Mouse (Mus musculus) layer of hippocampus, adult 18-20 months (tissue): ENCODE results near the gene Sidt2. TPM values are rescaled to one million over a fixed set of nuclear protein-coding genes. Genes with fewer than 3 reads are reported as not detected.

Experiments used
- DNase-seq, 2 experiments: peaks; one replicate each; pipeline ENCODE4 v3.0.0; 2022; ENCODE audit warnings: low spot score in 2 of 2
- total RNA-seq, 2 experiments: library from RNA; stranded (reverse); gene quantifications; 2 replicates each; pipeline ENCODE4 v1.2.3; 2021

Sidt2 gene
- total RNA-seq, 2 experiments from 2014 or later, result 69.1 to 76.4 TPM

DNA sequence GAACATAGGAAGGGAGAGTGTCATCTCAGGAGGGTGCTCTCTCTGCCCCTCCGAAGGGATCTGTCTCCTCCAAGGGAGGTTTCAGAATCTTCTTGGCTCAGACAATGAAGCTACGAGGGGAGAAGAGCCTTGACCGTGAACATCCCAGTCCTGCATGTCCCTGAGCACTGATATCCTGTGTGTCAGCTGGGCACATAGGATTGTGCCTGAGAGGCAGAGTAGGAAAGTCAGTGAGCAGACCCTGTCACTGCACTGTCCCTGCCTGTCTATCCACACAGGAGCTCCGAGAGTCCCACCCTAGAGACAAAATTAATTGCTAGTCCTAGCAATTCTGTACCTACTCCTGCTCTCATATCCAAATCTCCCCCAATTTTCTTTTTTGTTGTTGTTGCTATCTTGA lies 3.0 kb downstream of the Sidt2 start:
- no peak for DNase-seq

DNA sequence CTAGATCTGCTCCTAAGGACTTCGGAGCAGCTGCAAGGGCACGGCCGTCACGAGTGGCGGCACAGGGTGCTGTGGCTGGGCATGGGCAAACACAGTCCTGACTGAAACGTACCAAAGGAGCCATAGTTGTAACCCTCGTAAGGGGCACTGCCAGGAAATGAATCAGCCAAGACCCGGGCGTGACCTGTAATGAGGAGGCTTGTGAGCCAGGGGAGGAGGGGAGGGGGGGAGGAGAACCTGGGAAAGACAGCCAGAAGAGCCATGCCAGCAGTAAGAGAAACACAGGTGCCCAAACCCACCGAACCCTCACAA lies 8.2 kb downstream of the Sidt2 start:
- DNase-seq, result no peak

DNA sequence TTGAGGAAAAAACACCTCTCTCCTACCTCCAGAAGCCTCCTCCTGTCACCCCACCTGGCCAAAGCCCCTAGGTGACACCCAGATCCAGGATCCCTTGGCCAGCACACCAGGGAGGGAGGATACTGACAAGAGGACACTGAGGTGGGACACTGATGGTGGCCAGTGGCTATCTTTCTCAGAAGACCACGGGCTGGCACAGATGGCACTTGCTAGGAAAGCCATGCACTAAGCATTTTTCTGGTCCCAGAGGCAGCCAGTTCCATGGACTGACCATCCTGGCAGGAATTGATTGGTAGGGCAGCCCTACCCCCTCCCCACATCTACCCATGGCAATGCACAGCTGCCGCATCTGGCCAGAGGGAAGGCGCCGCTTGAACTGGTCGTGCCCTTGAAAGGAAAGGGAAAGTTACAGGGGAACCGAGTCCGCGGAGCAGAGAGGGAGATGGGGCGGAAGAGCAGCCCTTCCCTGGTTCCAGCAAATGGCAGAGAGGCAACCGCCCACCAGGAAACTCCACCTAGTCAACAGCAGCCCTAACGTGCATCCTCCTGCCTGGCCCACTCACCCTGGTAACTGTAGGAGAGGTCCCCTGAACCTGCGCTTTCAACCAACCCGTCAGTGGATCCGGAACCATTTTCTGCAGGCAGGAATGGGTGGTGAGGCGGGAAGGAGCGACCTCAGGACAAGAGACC lies 8.7 kb downstream of the Sidt2 start:
- DNase-seq, result no peak

DNA sequence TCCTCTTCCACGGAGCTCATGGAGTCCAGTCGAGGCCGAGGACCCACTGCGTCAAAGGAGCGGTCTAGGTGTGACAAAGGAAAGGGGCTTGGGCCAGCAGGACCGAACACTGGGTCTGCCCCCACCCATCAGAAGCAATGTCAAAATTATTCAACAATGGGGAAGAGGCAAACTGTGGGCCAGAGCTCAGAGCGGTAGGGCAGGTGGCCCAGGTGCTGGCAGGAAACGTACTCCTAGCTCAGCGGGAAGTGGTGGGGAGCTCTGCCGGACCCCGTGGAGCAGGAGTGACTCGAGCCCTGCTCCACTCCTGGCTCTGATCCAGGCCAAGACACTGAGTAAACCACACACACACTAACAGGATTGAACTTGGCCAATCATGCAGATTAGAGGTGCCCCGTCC lies 9.3 kb downstream of the Sidt2 start:
- no peak for DNase-seq

DNA sequence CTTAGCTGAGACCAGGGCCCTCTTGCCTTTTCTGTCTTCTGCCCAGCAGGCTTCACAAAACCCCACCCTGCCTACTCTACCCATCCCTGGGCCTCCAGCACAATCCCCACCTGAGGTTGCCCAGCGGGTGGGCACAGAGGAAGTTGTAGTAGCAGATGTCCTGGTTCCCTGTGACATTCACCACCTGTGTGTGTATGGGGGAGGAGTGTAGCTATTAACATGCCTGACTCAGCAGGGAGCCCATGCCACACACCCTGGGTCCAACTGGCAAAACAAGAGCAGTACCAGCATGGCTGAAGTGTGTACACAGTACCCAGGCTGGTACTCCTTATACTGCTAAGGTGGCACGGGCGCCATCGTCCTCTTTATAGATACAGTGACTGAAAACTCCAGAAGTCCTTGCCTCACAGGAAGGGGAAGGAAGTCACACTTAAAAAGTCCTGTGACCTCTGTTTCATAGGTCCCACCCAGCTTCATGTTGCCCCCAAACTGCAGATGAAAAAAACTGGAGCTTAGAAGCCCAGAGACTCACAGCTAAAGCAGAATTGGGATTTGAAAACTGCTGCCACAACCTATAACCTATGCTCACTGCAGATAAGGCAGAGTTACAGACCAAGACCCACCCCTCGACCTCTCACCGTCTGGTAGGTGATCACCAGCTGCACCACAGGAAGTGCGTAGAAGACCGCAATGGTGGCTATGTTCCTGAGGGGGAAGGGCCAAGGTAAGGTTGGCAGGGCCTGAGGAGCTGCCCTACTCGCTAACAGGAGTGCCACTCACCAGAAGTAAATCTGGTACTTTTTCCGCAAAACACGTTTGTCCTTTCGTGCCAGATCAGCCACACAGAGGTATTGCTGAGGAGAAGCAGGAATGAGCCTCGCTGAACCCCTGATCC lies 10.3 kb downstream of the Sidt2 start:
- no peak for DNase-seq

DNA sequence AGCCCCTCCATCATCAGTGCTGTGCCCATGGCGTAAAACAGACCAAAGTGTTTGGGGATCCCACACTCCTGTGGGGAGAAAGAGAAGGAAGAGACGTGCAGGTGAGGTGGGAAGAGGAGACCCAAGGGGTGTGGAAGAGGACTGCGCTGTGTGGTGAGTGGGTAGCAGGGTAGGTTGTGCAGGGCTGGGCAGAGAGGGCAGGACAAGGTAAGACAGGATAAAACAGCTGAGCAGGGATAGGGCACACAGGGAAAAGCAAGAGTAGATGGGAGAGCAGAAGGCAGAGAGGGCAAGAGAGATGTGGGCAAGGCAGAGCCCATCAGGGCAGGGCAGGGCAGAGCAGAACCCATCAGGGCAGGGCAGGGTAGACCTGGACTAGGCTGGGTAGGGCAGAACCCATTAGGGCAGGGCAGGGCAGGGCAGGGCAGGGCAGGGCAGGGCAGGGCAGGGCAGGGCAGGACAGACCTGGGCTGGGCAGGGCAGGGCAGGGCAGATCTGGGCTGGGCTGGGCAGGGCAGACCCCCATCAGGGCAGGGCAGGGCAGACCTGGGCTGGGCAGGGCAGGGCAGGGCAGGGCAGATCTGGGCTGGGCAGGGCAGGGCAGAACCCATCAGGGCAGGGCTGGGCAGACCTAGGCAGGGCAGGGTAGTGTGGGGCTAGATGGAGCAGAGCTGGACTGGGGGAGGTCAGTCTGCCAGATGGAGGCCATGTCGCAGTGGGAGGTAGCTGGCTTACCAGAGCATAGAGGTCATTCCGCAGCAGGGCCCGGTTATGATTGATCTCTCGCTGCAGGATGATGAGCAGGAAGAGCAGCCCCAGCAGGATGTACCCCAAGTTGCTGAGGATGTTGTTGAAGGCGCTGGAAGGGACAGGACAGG lies 11.2 kb downstream of the Sidt2 start:
- no peak for DNase-seq

DNA sequence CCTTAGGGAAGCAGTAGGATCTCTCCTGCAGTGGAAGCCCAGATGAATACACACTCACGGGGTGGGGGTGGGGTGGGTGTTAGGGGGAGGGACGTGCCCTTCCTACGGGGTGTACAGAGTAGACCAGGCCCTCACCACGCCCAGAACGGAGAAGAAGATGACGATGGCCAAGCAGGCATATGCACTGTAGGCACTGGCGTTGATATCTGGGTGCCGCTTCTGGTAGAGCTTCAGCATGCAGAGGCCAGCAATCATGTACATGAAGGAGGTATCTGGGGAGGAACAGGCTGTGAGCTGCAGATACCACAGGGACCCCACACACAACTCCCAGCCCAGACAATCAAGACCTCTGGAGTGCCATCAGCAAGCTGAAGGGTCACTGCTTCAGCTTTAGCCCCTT lies 12.1 kb downstream of the Sidt2 start:
- no peak for DNase-seq

DNA sequence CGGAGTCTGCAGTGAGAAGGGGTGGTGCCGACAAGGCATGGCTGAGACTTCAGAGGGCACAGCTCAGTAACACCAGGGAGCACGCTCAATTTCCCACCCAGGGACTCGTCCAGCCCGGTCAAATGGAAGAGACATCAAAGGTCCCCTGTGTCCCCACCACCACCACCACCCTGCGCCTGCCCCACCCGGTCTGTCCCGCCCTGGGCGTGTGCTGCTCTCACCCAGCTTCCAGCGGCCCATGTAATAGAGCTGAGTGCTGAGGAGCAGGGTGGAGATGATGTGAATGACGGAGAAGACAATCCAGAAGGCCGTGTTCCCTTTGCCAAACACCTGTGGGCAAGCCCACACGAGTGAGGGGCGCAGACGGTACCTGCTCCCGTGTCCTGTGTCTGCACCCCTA lies 12.6 kb downstream of the Sidt2 start:
- DNase-seq, result no peak

DNA sequence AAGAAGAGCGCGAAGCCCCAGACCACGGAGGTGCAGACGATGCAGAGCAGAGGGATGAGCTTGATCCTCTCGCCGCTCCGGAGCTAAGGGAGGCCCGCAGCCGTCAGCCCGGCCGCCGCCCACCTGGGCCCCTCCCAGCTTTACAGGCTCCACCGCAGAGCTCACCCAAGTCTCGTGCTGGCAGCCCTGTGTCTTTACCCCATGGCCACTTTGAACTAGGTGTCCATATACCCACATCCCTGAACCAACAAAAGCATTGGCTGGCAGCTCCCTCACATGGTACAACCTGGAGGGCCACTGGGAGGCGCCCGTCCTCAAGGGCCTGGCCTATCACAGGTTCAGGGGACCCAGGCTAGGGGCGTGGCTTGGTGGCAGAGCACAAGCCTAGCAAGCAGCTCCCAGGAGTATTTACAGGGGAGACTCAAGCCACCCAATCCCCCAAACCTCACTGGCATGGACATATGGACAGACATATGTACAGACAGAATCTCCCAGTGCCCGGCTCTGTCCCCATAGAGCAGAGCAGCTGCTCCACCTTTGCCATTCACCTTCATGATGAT lies 13.6 kb downstream of the Sidt2 start:
- no peak for DNase-seq

DNA sequence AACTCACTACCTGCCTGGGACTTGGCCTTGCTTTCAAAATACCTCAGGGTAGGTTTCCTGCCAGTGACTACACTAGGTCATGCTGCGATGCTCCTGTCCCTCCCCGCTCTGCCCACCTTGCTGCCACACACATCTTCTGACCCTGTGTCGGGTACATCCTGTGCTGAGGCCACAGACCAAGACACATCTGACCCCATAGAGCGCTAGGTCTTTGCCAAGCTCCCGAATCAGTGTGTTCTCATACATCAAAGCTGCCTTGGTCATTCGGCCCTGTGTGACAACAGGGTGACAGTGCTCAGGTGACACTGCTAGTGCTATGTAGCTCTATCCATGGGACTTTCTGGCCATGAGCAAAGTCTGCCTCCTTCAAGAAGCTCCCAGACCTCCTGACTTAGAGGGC lies 15.3 kb downstream of the Sidt2 start:
- no peak for DNase-seq

DNA sequence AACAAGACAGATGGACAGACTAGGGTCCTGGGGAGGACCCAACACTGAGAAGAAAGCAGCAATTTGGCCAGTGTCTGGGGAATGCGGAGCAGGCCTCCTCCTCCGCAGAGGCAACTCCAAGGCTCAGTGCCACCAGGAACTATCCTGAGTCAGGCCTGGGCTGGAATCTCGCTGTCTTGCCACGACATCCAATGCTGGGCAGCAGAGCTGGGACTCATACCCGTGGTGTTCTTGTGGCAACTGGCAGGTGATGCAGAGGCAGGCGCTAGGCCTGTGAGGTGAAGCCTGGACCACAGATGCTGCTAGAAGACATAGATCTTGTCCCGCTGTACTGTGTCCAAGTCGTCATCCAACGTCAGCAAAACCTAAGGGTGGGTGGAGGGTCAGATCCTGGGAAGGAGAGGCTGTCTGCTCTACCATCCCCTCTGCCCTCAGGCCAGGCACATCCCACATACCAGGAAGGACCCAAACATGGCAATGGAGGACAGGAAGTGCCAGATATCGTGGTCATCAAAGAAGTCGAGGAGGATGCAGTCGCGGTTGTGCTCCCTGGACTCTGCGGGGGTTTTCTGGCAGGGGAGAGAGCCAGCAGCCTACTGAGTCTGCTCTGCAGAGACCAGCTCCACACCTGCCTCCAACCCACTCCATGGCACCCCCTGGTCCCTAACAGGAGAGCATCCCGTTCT lies 16.0 kb downstream of the Sidt2 start:
- DNase-seq, result no peak

DNA sequence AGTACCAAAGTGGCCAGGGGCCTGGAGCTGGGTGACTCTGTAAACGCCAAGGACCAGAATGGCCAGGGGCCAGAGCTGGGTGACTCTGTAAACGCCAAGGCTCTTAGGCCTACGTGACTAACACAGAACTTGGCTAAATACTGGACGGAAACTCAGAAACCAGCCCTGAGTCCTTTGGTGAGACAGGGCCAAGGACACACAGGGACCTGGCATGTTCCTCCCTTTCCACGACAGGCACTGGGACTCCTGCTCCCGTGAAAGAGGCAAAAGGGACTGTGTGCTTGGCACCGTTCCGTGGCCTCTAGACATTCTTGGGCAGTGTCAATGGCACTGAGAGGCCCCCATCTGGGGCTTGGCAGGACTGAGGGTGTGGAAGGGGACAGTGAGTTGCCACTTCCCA lies 17.0 kb downstream of the Sidt2 start:
- no peak for DNase-seq

DNA sequence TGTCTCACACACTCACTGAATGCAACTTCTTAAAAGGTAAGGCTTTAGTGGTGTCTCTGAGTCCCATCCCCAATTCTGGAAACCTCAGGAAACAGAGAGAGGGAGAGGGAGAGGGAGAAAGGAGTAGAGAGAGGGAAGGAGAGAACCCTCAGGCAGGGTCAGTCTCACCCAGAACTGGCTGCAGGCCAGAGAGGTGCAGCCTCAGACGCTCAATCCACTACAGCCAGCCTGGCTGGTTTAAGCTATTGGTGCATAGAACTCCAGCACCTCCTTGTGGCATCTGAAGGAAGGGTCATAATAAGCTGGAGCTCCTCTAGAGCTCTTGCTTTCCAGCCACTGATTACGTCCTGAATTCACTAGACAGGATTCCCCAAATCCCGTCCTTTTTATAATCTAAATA lies 18.2 kb downstream of the Sidt2 start:
- DNase-seq, result peak in 1 of 2 experiments; percentile 62

DNA sequence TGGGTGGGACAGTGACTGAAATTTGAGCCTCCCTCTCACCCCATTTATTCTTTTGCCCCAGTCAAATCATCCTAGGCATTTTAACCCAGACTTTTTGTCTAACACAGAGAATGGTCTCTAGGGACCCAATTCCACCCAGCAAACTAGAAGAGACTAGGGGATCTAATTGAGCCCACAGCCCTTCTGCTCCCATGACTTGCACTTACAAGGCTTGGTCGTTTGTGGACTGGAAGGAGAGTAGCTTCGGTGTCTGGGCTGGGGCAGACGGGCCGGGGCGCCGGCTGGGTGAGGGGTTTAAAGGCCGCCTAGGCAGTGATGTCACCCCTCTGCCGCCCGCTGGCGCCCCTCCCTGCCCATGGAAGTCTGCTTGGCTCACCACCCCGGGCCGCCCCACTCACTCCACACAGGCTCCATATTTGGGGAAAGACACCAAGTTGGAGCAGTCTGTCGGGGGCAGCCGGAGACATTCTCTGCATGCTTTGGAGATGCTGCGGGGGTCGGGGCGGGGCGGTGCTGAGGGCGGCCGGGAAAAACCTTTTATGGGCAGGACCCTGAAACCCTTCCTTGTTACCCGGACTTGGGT lies 19.3 kb downstream of the Sidt2 start, which contains the start of gene Tagln:
Gene Tagln, minus strand, starts transcription at position 431 of the 583 bp plus-strand sequence.
- no peak for DNase-seq

DNA sequence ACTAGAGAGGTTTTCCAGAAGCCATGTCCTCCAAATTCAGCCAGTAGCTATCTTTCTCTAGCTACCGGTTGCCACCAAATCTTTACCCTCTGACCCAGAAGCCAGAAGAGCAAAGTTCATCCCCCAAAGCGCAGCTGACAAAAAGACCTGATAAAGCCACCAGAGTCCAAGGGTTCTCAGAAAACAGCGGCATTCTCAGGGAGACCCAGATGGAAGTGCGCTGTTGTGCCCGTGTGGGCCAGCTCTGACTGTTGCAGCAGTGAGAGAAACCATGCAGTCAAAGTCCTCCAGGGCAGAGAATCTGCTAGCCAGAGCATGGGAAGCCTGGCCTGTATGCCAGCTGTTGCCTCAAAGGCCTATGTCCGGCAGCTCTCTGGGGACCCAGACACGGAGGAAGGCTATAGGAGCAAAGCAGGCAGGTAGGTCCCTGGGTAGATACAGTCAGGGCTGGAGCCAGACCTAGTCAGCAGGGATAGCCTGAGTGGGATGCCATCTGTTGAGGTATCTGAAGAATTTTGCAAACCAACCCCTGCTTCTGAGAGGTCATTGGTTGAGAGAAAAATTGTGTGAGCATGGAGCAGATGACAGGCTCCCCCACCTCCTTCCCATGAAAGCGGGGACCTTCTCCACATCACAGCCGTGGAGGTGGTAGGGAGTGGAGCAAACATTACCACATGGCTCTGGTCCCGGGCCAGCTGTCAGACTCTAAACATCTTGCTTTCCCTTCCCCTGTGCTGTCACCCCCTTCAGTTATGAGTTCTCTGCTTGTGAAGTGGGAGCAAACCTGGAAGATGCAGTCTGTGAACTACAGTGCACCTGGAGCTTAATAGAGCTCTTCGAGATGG lies 22.3 kb downstream of the Sidt2 start:
- DNase-seq, result peak; percentile 54 to 63

DNA sequence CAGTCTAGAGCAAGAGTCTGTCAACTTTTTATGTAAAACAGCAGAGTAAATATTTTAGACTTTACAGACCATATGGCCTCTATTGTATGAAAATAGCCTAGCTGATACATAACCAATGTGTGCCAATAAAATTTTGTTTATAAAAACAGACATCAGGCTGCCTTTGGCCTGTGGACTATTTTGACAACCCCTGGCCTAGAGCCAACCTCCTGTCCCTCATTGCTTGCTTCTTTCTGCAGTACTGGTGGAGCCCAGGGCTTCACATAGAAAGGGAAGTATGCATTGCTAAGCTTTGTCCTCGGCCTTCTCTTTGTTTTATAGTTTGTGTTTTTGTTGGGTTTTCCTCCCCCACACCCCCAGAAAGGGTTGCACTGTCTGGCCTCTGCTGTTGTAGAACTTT lies 23.1 kb downstream of the Sidt2 start:
- no peak for DNase-seq

DNA sequence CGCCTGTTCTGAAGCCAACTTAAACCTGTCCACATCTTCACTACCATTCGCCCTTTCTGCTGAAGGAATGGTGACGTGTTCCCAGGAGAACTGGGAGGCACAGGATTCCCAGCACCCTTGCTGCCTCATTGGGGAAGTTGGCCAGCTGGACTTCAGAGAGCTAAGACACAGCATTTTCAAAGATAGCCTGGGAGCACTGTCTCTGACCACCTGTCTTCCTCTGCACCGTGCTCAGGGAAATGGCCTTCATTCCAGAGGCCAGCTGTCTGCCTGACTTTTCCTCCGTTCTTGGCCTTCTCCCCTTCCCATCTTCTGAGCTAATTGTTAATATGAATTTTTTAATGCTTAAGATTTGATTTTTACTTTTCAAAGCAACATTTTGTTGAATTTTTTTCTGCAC lies 25.8 kb downstream of the Sidt2 start:
- DNase-seq, result no peak

DNA sequence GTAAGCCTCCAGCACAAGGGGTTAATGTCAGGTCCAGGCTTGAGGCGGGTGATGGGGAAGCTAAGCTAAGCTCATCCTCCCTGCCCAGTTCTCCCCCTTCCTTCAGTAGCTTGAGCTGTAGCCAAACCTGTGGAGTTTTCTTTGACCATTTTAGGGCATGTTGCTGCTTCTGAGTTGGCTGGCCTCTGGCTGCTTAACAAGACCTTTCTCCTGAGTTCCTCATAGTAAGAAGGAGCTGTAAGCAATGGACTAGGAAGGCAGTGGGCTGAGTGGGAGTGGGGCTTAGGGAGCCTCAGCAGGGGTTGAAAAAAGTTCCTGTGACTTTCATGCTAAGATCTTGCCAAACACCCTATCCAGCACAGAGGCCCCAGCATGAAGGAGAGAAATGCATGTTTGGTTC lies 35.2 kb downstream of the Sidt2 start:
- no peak for DNase-seq
